Mouse (Mus musculus): ENCODE results near the gene Dach1. TPM values are rescaled to one million over a fixed set of nuclear protein-coding genes. Genes with fewer than 3 reads are reported as not detected.

The Dach1 gene
- total RNA-seq, 2 experiments from 2014 or later = 1.8 to 2.4 TPM

DNA sequence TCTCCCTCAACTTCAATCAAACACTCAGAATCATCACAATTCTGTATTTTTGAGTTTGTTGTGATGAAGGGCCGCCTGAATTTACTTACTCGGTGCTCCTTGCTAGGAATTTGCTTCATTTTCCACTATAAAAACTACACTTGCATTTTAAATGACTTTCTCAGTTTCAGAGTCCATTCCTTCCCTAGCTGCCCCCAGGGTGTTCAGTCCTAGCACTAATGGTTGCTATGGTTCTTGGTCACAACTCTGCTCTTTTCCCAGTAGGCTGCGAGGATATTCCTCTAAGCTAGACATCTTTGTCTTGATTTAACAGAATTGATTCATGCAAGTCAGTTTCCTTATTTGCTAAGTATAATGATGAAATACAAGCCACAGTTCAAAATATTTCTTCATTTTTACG is 319.1 kb downstream of the Dach1 start:
- no peak for DNase-seq

GRCm38 (mm10) chr14:97847641-97848040 is 321.9 kb downstream of the Dach1 start:
- no peak for DNase-seq

GRCm38 (mm10) chr14:97839275-97839674 is 330.3 kb downstream of the Dach1 start:
- DNase-seq = no peak

GRCm38 (mm10) chr14:97829865-97830264 is 339.7 kb downstream of the Dach1 start:
- no peak for DNase-seq

GRCm38 (mm10) chr14:97814555-97815175 is 354.9 kb downstream of the Dach1 start:
- no peak for DNase-seq

- no peak for DNase-seq
These were observed 356.0 kb downstream of the Dach1 start for GRCm38 (mm10) chr14:97813557-97813956.

DNA sequence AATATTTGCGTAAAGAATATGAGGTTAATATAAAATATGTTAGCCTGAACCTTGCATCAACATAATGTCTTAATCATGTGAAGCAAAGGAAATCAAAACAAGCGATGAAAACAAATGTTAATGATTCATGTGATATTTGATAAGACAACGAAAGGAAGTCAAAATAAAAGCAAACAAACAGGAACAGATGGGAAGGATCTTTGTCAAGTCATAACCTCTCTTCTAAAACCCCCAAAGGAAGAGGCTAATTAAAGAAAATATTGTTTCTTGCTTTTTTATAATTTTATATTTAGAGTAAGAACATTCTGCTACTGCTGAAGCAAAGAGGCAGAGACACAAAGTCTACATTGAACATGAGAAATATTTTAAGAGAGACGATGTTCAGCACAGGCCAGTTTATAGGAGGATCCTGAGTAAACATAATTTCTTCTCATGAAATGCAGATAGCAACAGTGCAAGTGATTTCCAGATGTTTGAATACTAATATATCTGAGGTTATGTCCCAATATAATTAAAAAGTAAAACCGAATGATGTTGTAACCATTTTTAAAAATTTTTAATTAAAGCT is 374.1 kb downstream of the Dach1 start:
- no peak for DNase-seq

DNA sequence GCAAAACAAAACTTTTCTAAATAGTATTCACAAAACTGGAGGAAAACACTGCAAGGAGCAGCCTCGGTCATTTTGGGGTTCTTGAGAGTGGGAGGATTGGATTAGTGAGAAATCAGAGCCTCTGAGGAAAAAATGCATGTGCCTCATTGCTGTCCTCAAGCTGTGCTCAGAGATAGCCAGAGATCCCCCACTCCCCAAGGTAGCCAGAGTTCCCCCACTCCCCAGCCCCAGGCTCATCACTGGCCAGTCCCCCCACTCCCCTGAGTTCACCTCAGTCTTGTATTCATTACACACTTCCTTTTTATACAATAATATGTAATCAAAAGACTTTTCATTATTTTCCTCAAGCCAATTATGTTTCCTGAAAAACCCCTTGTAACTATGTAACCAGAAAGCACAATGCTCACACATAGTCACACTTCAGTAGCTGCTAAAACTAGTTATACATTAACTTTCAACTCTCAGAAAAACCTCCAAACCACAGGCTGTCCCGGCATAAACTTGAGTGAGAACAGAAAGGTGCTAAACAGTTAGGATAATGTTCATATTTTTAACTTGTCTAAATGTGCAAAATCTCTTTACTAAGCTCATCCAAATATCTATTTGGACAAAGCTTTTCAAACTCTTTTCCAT is 395.3 kb downstream of the Dach1 start:
- DNase-seq = no peak

DNA sequence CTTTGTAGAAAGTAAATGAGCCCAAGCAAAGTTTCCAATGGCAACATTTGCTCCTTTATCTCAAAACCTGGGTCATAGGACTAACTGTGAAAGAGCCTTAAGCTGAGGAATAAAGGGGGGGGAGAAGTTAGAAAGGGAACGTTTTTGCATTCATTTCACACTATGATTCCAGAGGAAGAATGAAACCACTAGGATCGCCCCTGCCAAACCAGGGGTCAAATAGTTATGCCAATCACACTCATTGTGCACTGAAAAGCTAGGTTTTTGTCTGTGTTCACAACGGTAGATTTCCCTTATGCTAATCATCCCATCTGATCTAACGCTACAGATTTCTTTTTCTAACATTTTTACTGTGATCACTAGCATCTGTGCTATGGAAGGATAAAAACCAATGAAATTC is 415.2 kb downstream of the Dach1 start:
- DNase-seq = no peak

- no peak for DNase-seq
These were observed 415.6 kb downstream of the Dach1 start for GRCm38 (mm10) chr14:97753973-97754372.

DNA sequence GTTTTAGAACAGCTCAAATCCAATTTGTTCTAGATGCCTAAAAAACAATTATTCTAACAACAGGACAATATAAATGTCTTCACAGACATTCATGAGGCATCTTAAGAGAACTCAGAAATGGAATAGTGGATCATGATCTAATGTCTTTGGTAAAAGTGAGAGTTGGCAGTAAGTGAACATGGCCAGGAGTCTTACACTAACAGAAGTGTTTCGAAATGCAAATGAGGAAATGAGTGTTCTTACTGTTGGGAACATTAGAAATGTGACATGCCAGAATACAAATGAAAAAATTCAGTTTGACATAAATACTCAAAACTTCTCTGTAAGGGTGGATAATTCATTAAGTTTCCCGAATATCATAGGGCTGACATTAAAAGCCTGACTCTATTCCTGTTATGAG is 426.3 kb downstream of the Dach1 start:
- no peak for DNase-seq

- no peak for DNase-seq
These were observed 426.8 kb downstream of the Dach1 start for GRCm38 (mm10) chr14:97742785-97743184.
